Mouse (Mus musculus) bone marrow macrophage, adult 2 months (primary cell): ENCODE measurements around the gene Xrra1.
"Not testable (repeated sequence)": the region's sequence is repeated elsewhere in the genome, so short reads cannot be mapped to it uniquely, and the experiment has no call there.

ENCODE experiments used
- CTCF ChIP-seq: IDR thresholded peaks from 2 replicates; pipeline ENCODE4 v1.5.1; 2012; ENCODE audit warnings: low read depth, mild to moderate bottlenecking, low read length, moderate library complexity
- POLR2A ChIP-seq: IDR thresholded peaks from 2 replicates; pipeline ENCODE4 v1.6.1; 2012; ENCODE audit warnings: mild to moderate bottlenecking, low read depth, low read length, borderline replicate concordance

GRCm38 (mm10) chr7:99945012-99945411 lies 86.1 kb downstream of the Xrra1 start:
- not testable (repeated sequence) for TF ChIP-seq POLR2A, CTCF
